Mouse (Mus musculus): ENCODE results near the gene Pccb.

DNA sequence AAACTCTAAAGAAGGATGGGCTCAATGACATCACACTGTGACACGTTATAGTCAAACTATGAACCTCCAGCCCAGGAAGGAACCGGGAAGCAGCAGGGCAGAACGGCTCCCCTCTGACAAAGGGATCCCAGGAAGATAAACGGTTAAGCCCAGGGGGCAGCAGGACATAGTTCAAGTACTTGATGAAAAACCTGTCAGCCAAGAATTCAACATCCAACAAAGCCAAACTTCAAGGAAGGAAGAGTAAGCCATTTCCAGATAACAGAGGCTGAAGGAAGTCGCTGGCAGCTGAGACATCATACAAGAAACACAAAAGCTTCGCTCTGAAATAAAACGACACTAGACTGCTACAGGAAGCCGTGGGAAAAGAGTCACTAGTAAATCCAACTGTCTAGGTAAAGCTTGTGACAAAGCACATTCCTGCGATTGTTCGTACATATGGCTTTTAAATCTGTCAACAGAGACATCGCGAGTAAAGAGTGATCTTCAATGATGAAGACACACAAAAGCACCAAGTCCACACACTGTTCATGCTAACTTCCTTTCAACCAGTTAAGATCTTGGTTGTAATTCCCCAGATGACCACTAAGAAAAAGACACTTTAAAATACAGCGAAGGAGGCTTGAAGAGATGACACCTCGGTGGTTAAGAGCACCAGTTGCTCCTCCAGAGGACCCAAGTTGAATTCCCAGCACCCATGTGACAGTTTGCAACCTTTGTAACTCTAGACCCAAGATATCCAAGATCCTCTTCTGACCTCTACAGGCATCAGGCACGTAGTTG is 16.8 kb downstream of the Pccb start:
- TF ChIP-seq CTCF (IDR thresholded peaks at IDR 0.05) (peak; percentile 31; the same call in 1 of the 2 replicates), EP300 (IDR thresholded peaks at IDR 0.05) (peak; percentile 77)

All from lung, postnatal 0 days (tissue).